Mouse (Mus musculus) forebrain, embryonic 14.5 days (tissue): Measurements from ENCODE around the gene Tube1. TPM values are rescaled to one million over a fixed set of nuclear protein-coding genes. Genes with fewer than 3 reads are reported as not detected.

Experiments used
- ATAC-seq: fragments of 200-750 bp; cut with Nextera tagmentation; 2 replicates; pipeline ENCODE4 v1.8.0; 2017; ENCODE audit warnings: mild to moderate bottlenecking, moderate library complexity
- DNase-seq: peaks from one replicate; pipeline ENCODE4 v3.0.0-alpha.2; 2015; ENCODE audit warnings: low spot score
- H3K27ac ChIP-seq: fragments of 300-500 bp; sonication (generic); 2 replicates; pipeline ENCODE4 v1.5.1; 2014; ENCODE audit warnings: low read depth, mild to moderate bottlenecking, control low read depth, low read length, moderate library complexity
- H3K27me3 ChIP-seq: fragments of 300-500 bp; sonication (generic); replicated peaks from 2 replicates; pipeline ENCODE4 v1.6.1; 2014; ENCODE audit warnings: low read length, control low read depth, mixed read lengths; ENCODE audit not compliant: control insufficient read depth, insufficient read depth
- H3K36me3 ChIP-seq: fragments of 300-500 bp; sonication (generic); 2 replicates; pipeline ENCODE4 v1.6.1; 2014; ENCODE audit warnings: low read length, control low read depth; ENCODE audit not compliant: control insufficient read depth, insufficient read depth
- H3K4me1 ChIP-seq: fragments of 300-500 bp; sonication (generic); 2 replicates; pipeline ENCODE4 v1.6.1; 2014; ENCODE audit warnings: antibody characterized with exemption, low read length, control low read depth; ENCODE audit not compliant: control insufficient read depth, insufficient read depth
- H3K4me2 ChIP-seq: fragments of 300-500 bp; sonication (generic); 2 replicates; pipeline ENCODE4 v1.6.1; 2014; ENCODE audit warnings: mild to moderate bottlenecking, control low read depth, low read length
- H3K4me3 ChIP-seq: fragments of 300-500 bp; sonication (generic); 2 replicates; pipeline ENCODE4 v1.5.1; 2014; ENCODE audit warnings: low read depth, low read length, control low read depth
- H3K9ac ChIP-seq: fragments of 300-500 bp; sonication (generic); 2 replicates; pipeline ENCODE4 v1.6.1; 2014; ENCODE audit warnings: mild to moderate bottlenecking, low read length, control low read depth, moderate library complexity
- H3K9me3 ChIP-seq: fragments of 300-500 bp; sonication (generic); replicated peaks from 2 replicates; pipeline ENCODE4 v1.6.1; 2016; ENCODE audit warnings: low read length, control low read depth, mixed read lengths; ENCODE audit not compliant: control insufficient read depth
- WGBS: fragments of 180-500 bp; shearing (Covaris S2); extraction: QIAGEN DNeasy Blood & Tissue Kit; methylation state at CpG from one replicate; pipeline ENCODE4 v1.1.7; 2014; 5-methylcytosine and 5-hydroxymethylcytosine counted together
- polyA plus RNA-seq: library from polyadenylated mRNA; unstranded; fragments of >200 nt; fragmentation: Nextera tagmentation; extraction: Ambion mirVana; gene quantifications from 2 replicates; pipeline ENCODE4 v1.2.1, GENCODE M21; 2014

The Tube1 gene
- polyA plus RNA-seq, 1 experiment from 2014 or later: 12.1 TPM

GRCm38 (mm10) chr10:39161406-39161805 is 27.6 kb downstream of the Tube1 start:
- no peak for DNase-seq
- no peak for ATAC-seq
- no peak overlapping the region for H3K9ac ChIP-seq
- H3K27me3 ChIP-seq: no peaks in the 10 kb centered on the region
- H3K27ac ChIP-seq: no peak overlapping the region
- no peaks in the 10 kb centered on the region for H3K36me3 ChIP-seq
- H3K4me1 ChIP-seq: 0 out of 2 replicates have a peak, but pooled peaks cover 4% of the 10 kb centered on the region
- H3K4me3 ChIP-seq: no peak overlapping the region
- H3K4me2 ChIP-seq: no peak overlapping the region
- no peaks in the 10 kb centered on the region for H3K9me3 ChIP-seq
- 100% methylated on average over 1 of the region's 1 CpGs for WGBS

- peak; percentile 35 for DNase-seq
- Histone ChIP-seq H3K9me3 (no peaks in the 10 kb centered on the region), H3K27ac (no peak overlapping the region), H3K27me3 (no peaks in the 10 kb centered on the region), H3K9ac (no peak overlapping the region), H3K4me1 (0 out of 2 replicates have a peak, but pooled peaks cover 4% of the 10 kb centered on the region), H3K36me3 (no peaks in the 10 kb centered on the region), H3K4me3 (no peak overlapping the region), H3K4me2 (no peak overlapping the region)
- ATAC-seq: no peak
- WGBS: 57% methylated on average over 18 of the region's 18 CpGs
Observed at GRCm38 (mm10) chr10:39162666-39163484, 29.1 kb downstream of the Tube1 start.

GRCm38 (mm10) chr10:39163694-39164093 is 29.9 kb downstream of the Tube1 start, which contains the start of gene Ccn6:
Gene Ccn6 (minus strand): TSS chr10:39163794.
- no peaks in the 10 kb centered on the region for H3K27me3 ChIP-seq
- H3K9me3 ChIP-seq: no peaks in the 10 kb centered on the region
- no peak within 1 kb of the TSS for H3K4me3 ChIP-seq
- no peak within 1 kb of the TSS for H3K4me2 ChIP-seq
- 0 out of 2 replicates have a peak, but pooled peaks cover 4% of the 10 kb centered on the region for H3K4me1 ChIP-seq
- no peak within 1 kb of the TSS for H3K27ac ChIP-seq
- no peaks in the 10 kb centered on the region for H3K36me3 ChIP-seq
- ATAC-seq (no peak), DNase-seq (no peak)
- 90% methylated on average over 10 of the region's 10 CpGs for WGBS
- H3K9ac ChIP-seq: no peak within 1 kb of the TSS

GRCm38 (mm10) chr10:39165632-39166115 is 31.9 kb downstream of the Tube1 start:
- ATAC-seq: peak; percentile 38; the same call in 1 of the 2 replicates

GRCm38 (mm10) chr10:39167611-39168010 is 33.8 kb downstream of the Tube1 start:
- H3K27ac ChIP-seq: no peak overlapping the region
- 92% methylated on average over 11 of the region's 11 CpGs for WGBS
- no peaks in the 10 kb centered on the region for H3K27me3 ChIP-seq
- no peak overlapping the region for H3K4me3 ChIP-seq
- no peaks in the 10 kb centered on the region for H3K36me3 ChIP-seq
- DNase-seq: no peak
- peaks cover 15% of the 10 kb centered on the region for H3K4me1 ChIP-seq
- no peak for ATAC-seq
- H3K9me3 ChIP-seq: no peaks in the 10 kb centered on the region
- no peak overlapping the region for H3K9ac ChIP-seq
- H3K4me2 ChIP-seq: no peak overlapping the region

More at GRCm38 (mm10) chr10:39165632-39166115, 31.9 kb downstream of the Tube1 start:
- peak overlapping the region; percentile 45 for H3K27ac ChIP-seq
- H3K4me1 ChIP-seq: peaks cover 7% of the 10 kb centered on the region; the same call in 1 of the 2 replicates
- H3K36me3 ChIP-seq: no peaks in the 10 kb centered on the region
- DNase-seq: peak; percentile 85
- 18% methylated on average over 11 of the region's 11 CpGs for WGBS
- no peaks in the 10 kb centered on the region for H3K27me3 ChIP-seq
- no peaks in the 10 kb centered on the region for H3K9me3 ChIP-seq
- H3K4me3 ChIP-seq: peak overlapping the region; percentile 28
- peak overlapping the region; percentile 41 for H3K4me2 ChIP-seq
- peak overlapping the region; percentile 17; the same call in 1 of the 2 replicates for H3K9ac ChIP-seq

GRCm38 (mm10) chr10:39169642-39170041 is 35.9 kb downstream of the Tube1 start:
- ATAC-seq (no peak), DNase-seq (peak; percentile 45)
- Histone ChIP-seq H3K36me3 (no peaks in the 10 kb centered on the region), H3K9ac (no peak overlapping the region), H3K4me2 (peak overlapping the region; percentile 64), H3K4me3 (no peak overlapping the region), H3K4me1 (peaks cover 24% of the 10 kb centered on the region), H3K9me3 (no peaks in the 10 kb centered on the region), H3K27ac (no peak overlapping the region), H3K27me3 (no peaks in the 10 kb centered on the region)
- 42% methylated on average over 9 of the region's 9 CpGs for WGBS

GRCm38 (mm10) chr10:39170181-39170580 is 36.4 kb downstream of the Tube1 start:
- no peak overlapping the region for H3K9ac ChIP-seq
- no peak overlapping the region for H3K27ac ChIP-seq
- WGBS: 7% methylated on average over 8 of the region's 8 CpGs
- H3K36me3 ChIP-seq: no peaks in the 10 kb centered on the region
- H3K9me3 ChIP-seq: no peaks in the 10 kb centered on the region
- no peaks in the 10 kb centered on the region for H3K27me3 ChIP-seq
- H3K4me3 ChIP-seq: no peak overlapping the region
- DNase-seq: peak; percentile 78
- H3K4me2 ChIP-seq: peak overlapping the region; percentile 64
- H3K4me1 ChIP-seq: peaks cover 24% of the 10 kb centered on the region
- ATAC-seq: peak; percentile 24

GRCm38 (mm10) chr10:39170706-39171105 is 36.9 kb downstream of the Tube1 start:
- Histone ChIP-seq H3K9ac (0 out of 2 replicates have a peak overlapping the region, but pooled peaks have one; percentile 0), H3K4me2 (peak overlapping the region; percentile 64; the same call in 1 of the 2 replicates), H3K9me3 (no peaks in the 10 kb centered on the region), H3K4me1 (peaks cover 20% of the 10 kb centered on the region), H3K27me3 (no peaks in the 10 kb centered on the region), H3K36me3 (no peaks in the 10 kb centered on the region), H3K4me3 (no peak overlapping the region), H3K27ac (no peak overlapping the region)
- WGBS: 9% methylated on average over 6 of the region's 6 CpGs
- DNase-seq: peak; percentile 45
- peak; percentile 10 for ATAC-seq

GRCm38 (mm10) chr10:39171134-39171533 is 37.4 kb downstream of the Tube1 start:
- peak overlapping the region; percentile 35 for H3K4me3 ChIP-seq
- under 1% methylated on average over 19 of the region's 19 CpGs for WGBS
- no peaks in the 10 kb centered on the region for H3K27me3 ChIP-seq

More at GRCm38 (mm10) chr10:39171134-39171533, 37.4 kb downstream of the Tube1 start:
- peak overlapping the region; percentile 58 for H3K9ac ChIP-seq
- H3K36me3 ChIP-seq: no peaks in the 10 kb centered on the region
- ATAC-seq (peak; percentile 94), DNase-seq (peak; percentile 97)
- peak overlapping the region; percentile 64 for H3K4me2 ChIP-seq
- no peaks in the 10 kb centered on the region for H3K9me3 ChIP-seq
- peaks cover 20% of the 10 kb centered on the region for H3K4me1 ChIP-seq
- peak overlapping the region; percentile 92 for H3K27ac ChIP-seq
